Mouse (Mus musculus): Measurements from ENCODE around the gene Cacna1f.

- TF ChIP-seq POLR2A (IDR thresholded peaks at IDR 0.05; ENCODE audit: low read depth, low read length): no peak
- TF ChIP-seq CTCF (conservative IDR thresholded peaks at IDR 0.05; ENCODE audit: insufficient read depth, insufficient read length, low read depth, low read length): no peak
These were observed 65.9 kb downstream of the Cacna1f start for GRCm38 (mm10) chrX:7672739-7673138.

All from kidney, adult 2 months (tissue).